Mouse (Mus musculus) layer of hippocampus, adult 11-12 months (tissue): Measurements from ENCODE around the gene Slc38a6.
A peak's percentile ranks its signal among the peaks of the same experiment; 100 is the strongest.

ENCODE experiments used
- DNase-seq: peaks from one replicate; pipeline ENCODE4 v3.0.0; 2022; ENCODE audit warnings: low spot score

Gene Slc38a6

DNA sequence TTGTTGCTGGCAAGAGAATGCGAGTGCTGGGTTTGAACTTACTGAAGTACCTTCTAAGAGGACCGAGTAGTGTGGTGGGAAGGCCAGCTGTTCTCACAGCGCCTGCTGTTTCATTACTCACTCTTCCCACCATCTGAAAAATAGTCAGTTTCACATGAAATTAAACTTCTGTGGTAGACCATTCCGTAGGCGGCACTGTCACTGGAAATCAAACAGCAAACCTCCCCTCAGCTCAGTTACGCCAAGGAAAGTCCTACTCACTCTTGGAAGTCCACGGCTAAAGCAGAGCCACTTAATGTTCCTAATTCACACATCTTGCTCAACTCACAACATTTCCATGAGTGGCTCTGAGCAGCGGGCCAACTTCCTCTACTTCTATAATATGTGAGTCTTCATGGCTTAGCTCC, 37.6 kb downstream of the Slc38a6 start:
- DNase-seq: peak; percentile 14

DNA sequence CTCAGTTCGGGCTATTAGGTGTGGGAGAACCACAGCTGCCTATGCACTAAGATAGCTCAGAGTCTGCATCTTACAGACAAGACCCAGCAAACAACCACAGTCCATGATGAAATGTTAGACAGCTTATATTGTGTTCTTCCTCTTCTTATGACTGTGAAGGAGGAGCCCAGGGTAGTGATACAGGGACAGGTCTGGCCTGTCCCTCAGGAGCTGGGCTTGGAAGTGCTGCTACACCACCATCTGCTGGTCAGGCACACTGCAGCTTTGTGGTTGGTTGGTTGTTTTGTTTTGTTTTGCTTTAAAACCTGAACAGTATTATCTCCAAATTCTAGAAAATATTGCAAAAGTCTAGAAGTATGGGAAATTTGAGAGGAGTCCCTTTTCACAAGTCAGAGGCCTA, 38.2 kb downstream of the Slc38a6 start:
- peak; percentile 21 for DNase-seq

GRCm38 (mm10) chr12:73325181-73325580, 38.6 kb downstream of the Slc38a6 start:
- DNase-seq: no peak

- DNase-seq: no peak
Observed at GRCm38 (mm10) chr12:73325617-73326016, 39.0 kb downstream of the Slc38a6 start.

- no peak for DNase-seq
Observed at GRCm38 (mm10) chr12:73327381-73327780, 40.8 kb downstream of the Slc38a6 start.

DNA sequence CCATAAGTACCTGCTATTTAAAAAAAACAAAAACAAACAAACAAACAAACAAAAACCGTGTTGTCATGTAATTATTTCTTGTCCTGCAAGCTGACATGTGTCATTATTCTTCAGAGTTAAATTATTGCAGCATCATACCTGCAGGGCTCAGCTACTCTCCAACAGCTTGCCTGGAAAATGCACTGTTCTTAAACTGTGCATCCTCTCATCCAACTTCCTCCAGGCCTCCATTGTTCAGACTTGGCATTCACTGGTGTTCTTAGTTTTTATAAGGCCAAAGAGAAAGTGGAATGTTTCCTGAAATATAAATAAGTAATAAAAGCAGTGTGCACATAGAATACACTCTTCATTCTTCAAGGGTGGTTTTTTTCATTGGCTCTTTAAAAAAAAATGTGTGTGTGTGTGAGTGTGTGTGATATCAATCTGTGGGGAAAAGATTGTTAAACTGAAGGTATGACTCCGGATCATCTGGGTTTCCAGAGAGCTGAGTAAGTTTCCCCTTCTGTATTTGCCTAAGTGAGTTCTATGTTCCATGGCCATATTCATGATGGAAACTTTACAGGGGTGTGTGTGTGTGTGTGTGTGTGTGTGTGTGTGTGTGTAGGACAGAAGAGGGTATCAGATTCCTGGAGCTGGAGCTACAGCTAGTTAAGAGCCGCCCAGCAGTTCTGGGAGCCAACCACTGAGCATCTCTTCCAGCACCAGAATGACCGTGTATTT, 42.0 kb downstream of the Slc38a6 start:
- no peak for DNase-seq

GRCm38 (mm10) chr12:73330236-73330635, 43.7 kb downstream of the Slc38a6 start:
- DNase-seq: no peak

- no peak for DNase-seq
Observed at GRCm38 (mm10) chr12:73332701-73333100, 46.1 kb downstream of the Slc38a6 start.

DNA sequence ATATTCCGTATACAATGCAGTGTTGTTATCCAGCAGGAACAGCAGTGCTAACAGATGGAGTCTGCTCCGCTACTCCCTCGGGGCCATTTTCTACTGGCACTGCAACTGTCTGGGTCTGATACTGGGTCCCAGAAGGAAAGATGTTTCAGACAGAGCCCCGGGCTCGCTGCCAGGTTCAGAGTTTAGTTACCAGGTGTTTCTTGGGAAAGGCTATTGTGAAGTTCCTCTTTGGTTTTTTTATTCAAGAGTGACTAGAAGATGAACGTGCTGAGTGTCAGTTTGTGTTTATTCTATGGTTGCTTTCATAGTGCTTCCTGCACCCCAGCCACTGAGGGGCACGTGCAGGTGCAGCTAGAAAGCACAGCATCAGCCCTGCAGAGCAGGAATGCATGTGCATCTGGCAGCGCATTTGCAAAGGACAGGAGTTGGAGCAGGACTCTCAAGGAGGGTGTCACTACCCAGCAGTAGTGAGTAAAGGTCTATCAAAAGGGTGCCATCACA, 47.5 kb downstream of the Slc38a6 start:
- DNase-seq: no peak

- DNase-seq: no peak
Observed at GRCm38 (mm10) chr12:73337127-73337526, 50.5 kb downstream of the Slc38a6 start.

DNA sequence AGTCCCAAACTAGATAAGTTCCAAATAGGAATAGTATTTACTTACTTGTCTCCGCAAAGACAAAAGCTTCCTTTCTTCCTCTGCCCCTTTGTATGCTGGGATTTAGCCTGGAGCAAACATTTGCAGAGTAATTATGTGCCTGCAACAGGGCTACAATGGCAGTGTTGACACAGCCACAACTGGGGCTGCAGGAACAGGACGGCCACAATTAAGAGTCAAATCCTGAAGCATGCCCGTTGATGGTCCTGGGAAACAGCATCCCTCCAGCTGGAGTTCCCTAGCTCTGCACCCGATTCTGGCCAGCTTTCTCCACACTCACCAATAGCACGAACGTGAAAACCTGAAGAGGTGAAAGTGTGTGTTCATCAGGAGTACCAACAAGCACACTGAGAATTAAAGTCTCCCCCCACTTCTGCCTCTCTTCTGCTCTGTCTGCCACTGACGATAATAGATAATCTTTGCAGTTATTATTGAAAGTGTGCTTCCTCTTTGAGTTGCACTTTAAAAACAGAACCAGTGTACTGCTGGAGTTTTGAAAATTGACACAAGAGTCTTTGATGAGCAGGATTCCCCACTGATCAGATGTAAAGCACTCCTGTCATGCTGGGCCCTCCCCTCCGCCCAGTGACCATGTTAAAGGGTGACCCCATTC, 54.2 kb downstream of the Slc38a6 start:
- no peak for DNase-seq

- no peak for DNase-seq
Observed at GRCm38 (mm10) chr12:73341703-73342663, 55.4 kb downstream of the Slc38a6 start.

- DNase-seq: no peak
Observed at GRCm38 (mm10) chr12:73344300-73344699, 57.7 kb downstream of the Slc38a6 start.

- DNase-seq: no peak
Observed at GRCm38 (mm10) chr12:73345157-73345556, 58.6 kb downstream of the Slc38a6 start.

DNA sequence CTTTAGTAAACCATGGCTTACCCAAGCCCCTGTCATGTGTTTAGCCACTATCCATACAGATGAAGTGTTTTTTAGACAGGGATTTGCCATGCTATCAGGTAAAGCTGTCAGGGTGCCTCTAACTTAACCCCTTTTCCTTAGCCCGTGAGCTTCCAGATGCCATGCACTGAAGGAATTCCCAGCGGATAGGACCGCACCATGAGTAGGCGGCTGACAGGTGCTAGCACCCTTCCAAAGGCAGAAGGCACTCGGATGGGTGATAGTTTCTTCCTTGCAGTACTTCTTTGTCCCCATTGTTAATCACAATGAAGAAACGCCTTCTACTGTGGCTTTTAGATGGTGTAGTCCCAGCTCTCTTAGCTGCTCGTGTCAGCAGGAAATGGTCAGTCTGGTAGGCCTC, 60.6 kb downstream of the Slc38a6 start:
- DNase-seq: no peak

DNA sequence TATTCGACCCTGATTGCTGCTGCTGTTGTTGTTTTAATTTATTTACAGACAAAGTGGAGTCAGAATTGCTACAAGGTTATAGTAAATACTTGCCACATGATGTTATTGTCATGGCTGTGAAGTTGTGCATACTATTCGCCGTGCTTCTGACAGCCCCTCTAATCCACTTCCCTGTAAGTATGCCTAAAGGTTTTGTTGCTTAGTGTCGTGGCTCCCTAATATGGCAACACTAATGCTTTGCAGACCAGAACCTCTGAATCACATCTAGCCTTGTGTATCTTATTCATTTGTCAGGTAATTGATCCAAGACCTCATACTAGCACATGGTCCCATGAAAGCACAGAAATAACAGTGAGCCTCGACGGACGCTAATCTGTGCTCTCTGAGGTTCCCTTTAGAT, 63.9 kb downstream of the Slc38a6 start:
- no peak for DNase-seq

- no peak for DNase-seq
Observed at GRCm38 (mm10) chr12:73350982-73351381, 64.4 kb downstream of the Slc38a6 start.

GRCm38 (mm10) chr12:73351746-73352145, 65.2 kb downstream of the Slc38a6 start:
- DNase-seq: no peak

GRCm38 (mm10) chr12:73353362-73353761, 66.8 kb downstream of the Slc38a6 start:
- DNase-seq: no peak

DNA sequence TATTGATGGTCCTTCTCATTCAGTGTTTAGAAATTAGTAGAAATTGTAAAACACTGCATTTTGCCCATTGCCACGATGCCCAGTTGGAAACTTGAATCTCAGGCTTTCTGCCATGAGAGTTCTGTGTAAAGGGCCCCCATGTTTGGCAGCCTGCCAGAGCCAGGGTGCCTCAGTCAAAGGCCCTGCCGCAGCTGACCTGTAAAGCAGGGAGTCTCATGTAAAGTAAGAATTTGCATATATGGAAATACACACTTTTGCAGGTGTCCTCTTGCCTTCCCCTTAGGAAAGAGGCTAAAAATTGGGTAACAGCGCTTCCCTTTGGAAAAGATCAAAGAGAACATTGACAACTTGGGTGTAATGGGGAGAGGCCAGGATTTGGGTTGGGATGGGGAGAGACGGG, 67.9 kb downstream of the Slc38a6 start:
- no peak for DNase-seq

DNA sequence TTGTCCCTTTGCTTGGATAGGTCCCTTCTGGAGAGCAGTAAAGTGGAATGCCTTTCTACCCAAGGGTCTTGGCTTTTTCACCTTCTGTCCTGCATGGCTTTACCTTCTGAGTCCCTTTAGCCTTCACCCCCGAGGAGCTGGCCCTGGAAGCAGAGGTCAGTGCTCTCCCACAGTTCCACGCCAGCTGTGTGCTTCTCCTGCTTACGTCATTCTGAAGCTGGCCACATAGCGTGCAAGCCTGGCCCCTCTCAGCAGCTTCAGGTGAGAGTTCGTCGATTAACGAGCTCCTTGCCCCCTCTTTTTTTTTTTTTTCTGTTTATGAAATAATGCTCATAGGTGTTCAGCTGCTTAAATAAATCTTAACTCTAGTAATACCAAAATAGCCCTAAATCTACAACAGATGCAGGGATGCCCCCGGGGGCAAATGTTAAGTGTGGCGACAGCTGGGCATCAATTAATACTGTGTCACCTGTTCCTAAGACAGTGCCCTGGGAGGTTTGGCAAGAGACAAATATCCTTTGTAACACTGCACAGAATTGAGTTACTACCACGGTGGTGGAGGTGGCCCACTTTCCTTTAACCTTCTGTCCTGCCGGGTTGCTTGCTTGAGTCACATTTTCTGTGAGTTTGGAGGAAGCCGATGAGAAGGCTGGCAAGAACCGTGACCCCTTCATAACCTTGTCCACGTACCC, 68.7 kb downstream of the Slc38a6 start:
- DNase-seq: no peak

DNA sequence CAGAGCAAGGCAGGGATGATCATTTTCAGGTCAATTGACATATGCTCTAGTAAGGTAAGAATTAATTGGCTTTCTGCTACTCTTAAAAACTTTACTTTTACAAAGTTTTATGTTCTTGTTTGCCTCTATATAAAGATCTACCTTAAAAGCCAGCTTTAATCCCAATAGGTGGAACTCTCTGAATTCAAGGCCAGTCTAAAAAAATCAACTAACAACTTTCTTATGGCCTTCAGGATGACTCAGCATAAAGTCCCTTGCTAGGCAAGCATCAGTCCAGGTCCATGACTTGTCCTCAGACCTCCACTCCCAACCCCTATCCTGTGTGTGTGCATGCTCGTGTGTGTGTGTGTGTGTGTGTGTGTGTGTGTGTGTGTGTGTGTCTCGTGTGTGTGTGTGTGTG, 70.1 kb downstream of the Slc38a6 start:
- DNase-seq: no peak
